Mouse (Mus musculus): ENCODE measurements at regions not wholly inside any gene's neighbourhood (a gene's known extent, or its start where the extent isn't known, plus 50 kb on each side); places are given as distances from the start of the nearest gene placed in this dataset.

DNA sequence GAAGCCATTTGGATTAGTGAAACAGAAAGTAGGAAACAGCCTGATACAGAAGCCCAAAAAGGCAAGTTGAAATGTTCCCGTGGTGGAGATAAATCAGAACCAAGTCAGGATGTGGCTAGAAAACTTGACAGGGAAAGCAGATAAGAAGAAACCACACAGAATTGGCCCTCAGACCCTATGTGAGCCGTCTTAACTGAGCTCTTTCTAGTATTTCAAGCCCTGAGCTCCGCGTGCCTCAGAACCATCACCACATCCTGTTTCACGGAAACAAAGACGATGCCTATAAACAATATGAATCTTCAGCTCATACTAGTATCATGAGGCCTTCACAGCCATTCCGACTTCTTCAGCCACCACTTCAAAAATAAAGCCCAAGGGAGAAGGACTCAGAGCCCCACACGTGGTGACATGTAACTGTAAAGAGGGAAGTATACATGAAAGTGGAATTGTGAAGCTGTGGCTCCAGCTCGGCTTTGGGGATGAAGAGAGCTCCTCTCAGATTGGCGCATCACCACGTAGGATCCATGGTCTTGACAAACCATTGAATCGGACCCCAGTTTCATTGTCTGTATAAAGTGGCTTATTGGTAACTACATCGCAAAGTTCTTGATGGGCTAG, 104.2 kb upstream of the 2610301B20Rik start:
- H3K36me3 ChIP-seq (replicated peaks; ENCODE audit: low read length): no peaks in the 10 kb centered on the region
- peaks cover 16% of the 10 kb centered on the region for H3K27me3 ChIP-seq (replicated peaks)
- TF ChIP-seq GATA1 (IDR thresholded peaks at IDR 0.05; ENCODE audit: borderline replicate concordance, low read length) (no peak), FLI1 (IDR thresholded peaks at IDR 0.05; ENCODE audit: low read length) (no peak)
- peaks cover 19% of the 10 kb centered on the region for H3K9me3 ChIP-seq
- peaks cover 7% of the 10 kb centered on the region for H3K4me1 ChIP-seq
- peak overlapping the region; percentile 19 for H3K4me3 ChIP-seq (replicated peaks)

DNA sequence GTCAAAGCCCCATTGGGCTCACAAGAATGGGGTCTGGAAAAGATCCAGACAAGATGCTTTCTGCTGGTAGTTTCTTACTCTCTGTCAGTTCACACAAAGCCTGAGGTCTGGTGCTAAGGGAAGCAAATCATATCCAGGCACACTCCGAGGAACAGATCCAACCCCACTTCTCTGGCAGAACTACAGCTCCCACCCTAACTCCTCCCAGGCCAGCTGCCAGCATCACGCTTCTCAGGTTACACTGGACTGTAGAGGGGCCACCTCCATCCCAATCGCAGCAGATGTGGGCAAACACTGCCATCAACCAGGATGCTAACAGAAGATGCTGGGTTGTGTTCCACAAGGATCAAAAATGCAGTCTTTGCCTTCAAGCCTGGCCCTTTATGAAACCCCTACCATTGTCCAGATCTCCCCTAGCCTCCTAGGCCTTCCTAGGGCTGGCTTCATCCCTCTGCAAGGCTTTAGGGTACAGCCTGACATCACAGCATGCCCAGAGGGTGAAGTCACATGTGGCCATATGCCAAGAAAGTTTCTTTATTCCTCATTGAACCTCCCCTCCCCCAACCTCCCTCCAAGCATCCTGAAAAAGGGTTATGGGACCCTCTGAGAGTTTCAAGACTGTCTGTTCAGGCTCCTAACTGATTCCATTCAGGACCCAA, 99.6 kb upstream of the 2610301B20Rik start:
- peaks cover 6% of the 10 kb centered on the region for H3K4me1 ChIP-seq
- peaks cover 19% of the 10 kb centered on the region for H3K9me3 ChIP-seq
- no peak for TF ChIP-seq GATA1 (IDR thresholded peaks at IDR 0.05; ENCODE audit: borderline replicate concordance, low read length)
- no peak for TF ChIP-seq FLI1 (IDR thresholded peaks at IDR 0.05; ENCODE audit: low read length)
- peaks cover 9% of the 10 kb centered on the region for H3K27me3 ChIP-seq (replicated peaks)
- H3K36me3 ChIP-seq (replicated peaks; ENCODE audit: low read length): no peaks in the 10 kb centered on the region
- H3K4me3 ChIP-seq (replicated peaks): no peak overlapping the region

DNA sequence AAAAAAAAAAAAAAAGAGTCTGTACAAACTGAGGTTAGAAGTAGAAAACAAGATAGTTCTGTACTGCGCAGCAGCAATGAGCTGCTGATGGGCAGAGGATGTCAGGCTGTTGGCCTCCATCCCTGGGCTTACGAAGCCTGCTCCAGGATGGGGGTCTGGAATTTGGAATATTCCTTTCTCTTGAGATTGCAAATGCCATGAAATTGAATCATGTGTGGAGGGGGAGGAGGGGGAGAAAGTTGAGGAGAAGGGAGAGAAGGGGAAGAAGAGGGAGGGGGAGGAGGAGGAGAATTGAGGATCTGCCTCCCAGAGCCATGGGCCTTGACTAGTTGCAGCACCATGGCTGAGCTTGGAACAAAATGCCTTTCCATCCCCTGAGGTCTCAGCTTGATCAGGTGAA, 87.6 kb upstream of the 2610301B20Rik start:
- Histone ChIP-seq H3K27me3 (replicated peaks) (no peaks in the 10 kb centered on the region), H3K9me3 (no peaks in the 10 kb centered on the region), H3K4me1 (no peaks in the 10 kb centered on the region), H3K4me3 (replicated peaks) (no peak overlapping the region), H3K36me3 (replicated peaks; ENCODE audit: low read length) (no peaks in the 10 kb centered on the region)
- no peak for TF ChIP-seq GATA1 (IDR thresholded peaks at IDR 0.05; ENCODE audit: borderline replicate concordance, low read length)
- no peak for TF ChIP-seq FLI1 (IDR thresholded peaks at IDR 0.05; ENCODE audit: low read length)

DNA sequence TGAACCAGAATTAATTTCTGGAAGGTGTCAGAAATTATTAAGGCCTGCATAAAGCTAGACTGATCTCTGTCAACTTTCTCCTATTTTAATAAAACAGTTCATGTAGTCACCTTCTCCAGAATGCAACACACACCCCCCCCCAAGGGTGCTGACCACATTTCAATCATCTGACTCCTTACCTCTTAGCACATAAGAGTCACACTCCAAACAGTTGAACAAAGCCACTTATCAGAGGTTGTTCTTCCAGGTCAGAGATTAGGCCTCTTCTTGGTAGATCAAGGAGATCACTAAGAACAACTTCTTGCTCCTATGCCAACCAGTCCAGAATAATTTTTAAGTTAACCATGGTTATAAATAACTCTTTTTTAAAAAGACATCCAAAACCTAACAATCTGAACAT, 86.0 kb upstream of the 2610301B20Rik start:
- Histone ChIP-seq H3K4me1 (no peaks in the 10 kb centered on the region), H3K27me3 (replicated peaks) (no peaks in the 10 kb centered on the region), H3K4me3 (replicated peaks) (no peak overlapping the region), H3K9me3 (no peaks in the 10 kb centered on the region), H3K36me3 (replicated peaks; ENCODE audit: low read length) (no peaks in the 10 kb centered on the region)
- no peak for TF ChIP-seq FLI1 (IDR thresholded peaks at IDR 0.05; ENCODE audit: low read length)
- no peak for TF ChIP-seq GATA1 (IDR thresholded peaks at IDR 0.05; ENCODE audit: borderline replicate concordance, low read length)

DNA sequence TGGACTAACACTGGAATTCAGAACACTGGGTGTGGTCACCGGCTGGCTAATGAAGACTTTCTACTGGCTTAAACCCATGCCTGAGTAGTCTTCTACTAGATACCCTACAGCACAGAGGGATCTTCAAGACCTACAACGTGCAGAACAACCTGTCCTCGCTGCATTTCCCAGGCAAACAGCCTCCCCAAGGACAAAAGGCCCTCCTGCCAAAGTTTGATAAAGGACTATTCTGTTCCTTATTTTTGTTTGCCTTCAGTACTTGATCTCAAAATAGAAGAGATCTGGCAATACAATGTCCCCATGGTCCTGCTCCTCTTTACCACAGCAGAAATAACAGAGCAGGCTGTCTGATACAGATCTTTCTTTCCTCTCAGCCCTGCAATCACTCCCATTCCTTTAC, 85.2 kb upstream of the 2610301B20Rik start:
- no peaks in the 10 kb centered on the region for H3K4me1 ChIP-seq
- no peak for TF ChIP-seq GATA1 (IDR thresholded peaks at IDR 0.05; ENCODE audit: borderline replicate concordance, low read length)
- TF ChIP-seq FLI1 (IDR thresholded peaks at IDR 0.05; ENCODE audit: low read length): no peak

DNA sequence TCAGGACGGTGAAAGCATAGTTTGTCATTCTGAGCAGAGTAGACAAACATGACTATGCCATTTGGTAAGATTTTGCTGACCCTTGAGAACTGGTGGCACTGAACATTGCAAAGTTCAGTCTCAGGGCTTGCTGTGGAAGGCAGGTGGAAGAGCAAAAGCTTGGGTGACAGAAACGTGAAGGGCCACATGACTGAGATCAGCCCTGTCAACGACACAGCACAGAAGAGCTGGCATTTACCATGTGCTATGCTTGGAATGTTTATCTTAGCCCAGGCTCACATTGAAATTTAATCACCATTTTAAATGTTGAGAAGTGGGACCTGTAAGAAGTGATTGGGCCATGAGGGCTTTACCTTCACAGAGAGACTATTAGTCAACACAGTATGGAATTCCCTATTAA, 81.7 kb upstream of the 2610301B20Rik start:
- TF ChIP-seq FLI1 (IDR thresholded peaks at IDR 0.05; ENCODE audit: low read length): no peak
- TF ChIP-seq GATA1 (IDR thresholded peaks at IDR 0.05; ENCODE audit: borderline replicate concordance, low read length): no peak
- Histone ChIP-seq H3K36me3 (replicated peaks; ENCODE audit: low read length) (no peaks in the 10 kb centered on the region), H3K4me3 (replicated peaks) (no peak overlapping the region), H3K9me3 (no peaks in the 10 kb centered on the region), H3K4me1 (no peaks in the 10 kb centered on the region), H3K27me3 (replicated peaks) (no peaks in the 10 kb centered on the region)

More for the DNA sequence above, 85.2 kb upstream of the 2610301B20Rik start:
- Histone ChIP-seq H3K27me3 (replicated peaks) (no peaks in the 10 kb centered on the region), H3K4me3 (replicated peaks) (no peak overlapping the region), H3K9me3 (no peaks in the 10 kb centered on the region), H3K36me3 (replicated peaks; ENCODE audit: low read length) (no peaks in the 10 kb centered on the region)

DNA sequence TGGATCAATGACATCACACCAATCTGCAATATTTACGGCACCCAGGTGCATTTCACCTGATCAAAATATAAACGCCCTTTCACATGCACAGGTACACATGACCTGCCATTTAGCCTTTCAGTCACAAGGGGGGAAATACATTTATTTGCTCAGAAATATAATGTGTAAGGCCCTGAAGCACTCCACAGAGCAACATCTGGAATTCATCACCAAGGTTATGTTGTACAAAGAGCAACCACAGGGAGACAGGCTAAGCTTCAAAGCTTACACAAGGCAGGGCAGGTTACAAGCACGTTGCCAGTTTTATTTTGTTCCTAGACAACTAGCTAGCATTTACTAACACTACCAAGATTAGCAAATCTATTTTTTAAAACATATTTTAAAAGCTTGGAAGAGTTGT, 79.8 kb upstream of the 2610301B20Rik start:
- Histone ChIP-seq H3K27me3 (replicated peaks) (no peaks in the 10 kb centered on the region), H3K4me1 (no peaks in the 10 kb centered on the region), H3K4me3 (replicated peaks) (no peak overlapping the region), H3K9me3 (no peaks in the 10 kb centered on the region), H3K36me3 (replicated peaks; ENCODE audit: low read length) (no peaks in the 10 kb centered on the region)
- no peak for TF ChIP-seq FLI1 (IDR thresholded peaks at IDR 0.05; ENCODE audit: low read length)
- TF ChIP-seq GATA1 (IDR thresholded peaks at IDR 0.05; ENCODE audit: borderline replicate concordance, low read length): no peak

DNA sequence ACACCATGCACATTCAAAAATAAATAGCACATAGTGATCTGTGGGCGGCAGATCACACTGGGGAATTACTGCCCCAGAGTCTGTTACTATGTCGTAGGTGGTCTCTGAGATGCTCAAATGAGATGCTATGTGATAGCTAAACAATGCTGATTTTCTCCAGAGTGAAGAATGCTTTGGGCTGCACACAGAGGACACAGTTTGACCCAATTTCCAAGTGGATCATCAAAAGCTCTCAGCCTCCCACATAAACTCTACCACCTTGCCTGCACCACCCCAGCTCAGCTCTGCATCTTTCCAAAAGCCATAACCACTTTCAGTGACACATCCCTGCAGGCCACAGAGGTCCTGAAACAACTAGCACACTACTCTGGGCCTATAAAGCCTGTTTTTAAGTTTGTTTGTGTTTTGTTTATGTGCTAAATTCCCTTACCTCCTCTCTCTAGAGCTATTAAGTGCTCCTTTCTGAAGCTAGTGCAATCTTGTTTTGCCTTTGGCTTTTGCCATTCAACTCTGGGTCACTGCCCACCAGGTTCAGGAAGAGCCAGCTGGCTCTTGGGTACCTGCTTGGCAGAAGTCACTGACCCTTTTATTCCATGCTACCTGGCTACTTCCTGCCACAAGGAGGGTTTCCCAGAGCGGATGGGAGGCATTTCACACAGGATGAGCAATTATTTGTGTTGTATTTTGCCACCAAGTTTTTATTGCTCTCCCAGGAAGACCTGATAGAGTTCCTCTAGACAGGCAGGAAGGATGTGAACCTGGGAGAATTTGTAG, 73.3 kb upstream of the 2610301B20Rik start:
- no peaks in the 10 kb centered on the region for H3K9me3 ChIP-seq
- H3K4me3 ChIP-seq (replicated peaks): no peak overlapping the region
- no peaks in the 10 kb centered on the region for H3K4me1 ChIP-seq
- H3K27me3 ChIP-seq (replicated peaks): no peaks in the 10 kb centered on the region
- TF ChIP-seq GATA1 (IDR thresholded peaks at IDR 0.05; ENCODE audit: borderline replicate concordance, low read length) (no peak), FLI1 (IDR thresholded peaks at IDR 0.05; ENCODE audit: low read length) (no peak)
- no peaks in the 10 kb centered on the region for H3K36me3 ChIP-seq (replicated peaks; ENCODE audit: low read length)

DNA sequence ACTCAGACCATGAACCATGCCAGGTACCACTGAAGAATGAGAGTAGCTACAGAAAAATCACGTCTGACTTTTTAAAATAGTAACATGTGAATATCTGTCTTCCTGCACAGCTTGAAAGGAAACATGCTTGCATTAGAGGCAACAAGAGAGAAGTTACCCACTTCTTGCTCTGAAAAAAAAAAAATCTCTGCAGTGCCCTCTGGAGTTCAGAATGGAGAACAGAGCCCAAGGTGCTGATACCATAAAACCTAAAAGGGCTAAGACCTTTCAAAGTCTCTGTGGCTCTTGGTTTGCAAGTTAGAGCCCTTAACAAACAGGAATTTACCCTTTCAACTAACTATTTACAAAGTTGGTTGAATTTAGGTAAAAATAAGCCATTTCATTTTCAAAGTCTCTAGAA, 69.6 kb upstream of the 2610301B20Rik start:
- no peaks in the 10 kb centered on the region for H3K36me3 ChIP-seq (replicated peaks; ENCODE audit: low read length)

DNA sequence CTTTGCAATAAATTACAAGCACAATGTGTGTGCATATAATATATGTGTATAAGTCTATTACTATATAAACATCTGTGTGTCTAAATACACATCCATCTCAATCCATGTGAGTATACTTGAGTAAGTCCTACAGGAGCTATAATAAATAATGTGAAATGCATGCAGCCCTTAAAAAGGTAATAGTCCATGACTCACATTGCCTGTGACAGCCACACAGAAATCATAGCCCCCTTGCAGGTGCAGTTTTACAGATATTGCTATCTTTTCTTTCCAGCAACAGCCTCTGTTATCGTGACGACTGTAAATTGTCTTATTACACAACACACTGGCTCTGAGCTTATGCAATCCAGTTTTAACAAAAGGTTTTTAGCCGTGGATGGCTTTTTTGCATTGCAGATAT, 67.0 kb upstream of the 2610301B20Rik start:
- H3K27me3 ChIP-seq (replicated peaks): no peaks in the 10 kb centered on the region
- H3K4me1 ChIP-seq: no peaks in the 10 kb centered on the region
- TF ChIP-seq GATA1 (IDR thresholded peaks at IDR 0.05; ENCODE audit: borderline replicate concordance, low read length) (no peak), FLI1 (IDR thresholded peaks at IDR 0.05; ENCODE audit: low read length) (no peak)
- H3K9me3 ChIP-seq: no peaks in the 10 kb centered on the region
- no peaks in the 10 kb centered on the region for H3K36me3 ChIP-seq (replicated peaks; ENCODE audit: low read length)
- no peak overlapping the region for H3K4me3 ChIP-seq (replicated peaks)

More for the DNA sequence above, 69.6 kb upstream of the 2610301B20Rik start:
- TF ChIP-seq GATA1 (IDR thresholded peaks at IDR 0.05; ENCODE audit: borderline replicate concordance, low read length) (no peak), FLI1 (IDR thresholded peaks at IDR 0.05; ENCODE audit: low read length) (no peak)
- Histone ChIP-seq H3K4me3 (replicated peaks) (no peak overlapping the region), H3K9me3 (no peaks in the 10 kb centered on the region), H3K27me3 (replicated peaks) (no peaks in the 10 kb centered on the region), H3K4me1 (no peaks in the 10 kb centered on the region)
